Mouse (Mus musculus) myocyte (in vitro differentiated cells): ENCODE data around the gene Kmt5b.
A peak's percentile ranks its signal among the peaks of the same experiment; 100 is the strongest.

Experiments
- CEBPB ChIP-seq: IDR thresholded peaks from 2 replicates; pipeline ENCODE4 v1.6.1; 2011; ENCODE audit warnings: mild to moderate bottlenecking, moderate library complexity; ENCODE audit not compliant: poor library complexity, insufficient read depth, severe bottlenecking
- MAX ChIP-seq: IDR thresholded peaks from one replicate; pipeline ENCODE4 v1.6.1; 2011; ENCODE audit warnings: low read depth, mild to moderate bottlenecking, control low read depth
- MYOD1 ChIP-seq, 3 experiments: IDR thresholded peaks; one replicate each; pipeline ENCODE4 v1.6.1; 2011; ENCODE audit warnings: control low read depth in 2 of 3, low read depth in 2 of 3, mild to moderate bottlenecking in 2 of 3, moderate library complexity in 1 of 3; ENCODE audit not compliant: insufficient read length in 2 of 3, control insufficient read depth in 1 of 3
- MYOG ChIP-seq, 3 experiments: IDR thresholded peaks; one replicate each; pipeline ENCODE4 v1.6.1; 2011; ENCODE audit warnings: control low read depth in 2 of 3, low read depth in 2 of 3, mild to moderate bottlenecking in 2 of 3; ENCODE audit not compliant: insufficient read length in 2 of 3, control insufficient read depth in 1 of 3, insufficient read depth in 1 of 3
- POLR2A ChIP-seq: IDR thresholded peaks from one replicate; pipeline ENCODE4 v1.6.1; 2011; ENCODE audit warnings: low read depth, mild to moderate bottlenecking, control low read depth, moderate library complexity; ENCODE audit not compliant: insufficient read length
- POLR2AphosphoS2 ChIP-seq: IDR thresholded peaks from one replicate; pipeline ENCODE4 v1.6.1; 2011; ENCODE audit warnings: low read depth, control low read depth; ENCODE audit not compliant: insufficient read length
- SRF ChIP-seq: IDR thresholded peaks from one replicate; pipeline ENCODE4 v1.6.1; 2011; ENCODE audit warnings: low read depth; ENCODE audit not compliant: control insufficient read depth, insufficient read length
- TCF12 ChIP-seq: IDR thresholded peaks from one replicate; pipeline ENCODE4 v1.6.1; 2011; ENCODE audit warnings: mild to moderate bottlenecking, control low read depth; ENCODE audit not compliant: poor library complexity, insufficient read depth, severe bottlenecking
- USF1 ChIP-seq: IDR thresholded peaks from one replicate; pipeline ENCODE4 v1.6.1; 2011; ENCODE audit warnings: low read depth, mild to moderate bottlenecking, control low read depth, moderate library complexity

DNA sequence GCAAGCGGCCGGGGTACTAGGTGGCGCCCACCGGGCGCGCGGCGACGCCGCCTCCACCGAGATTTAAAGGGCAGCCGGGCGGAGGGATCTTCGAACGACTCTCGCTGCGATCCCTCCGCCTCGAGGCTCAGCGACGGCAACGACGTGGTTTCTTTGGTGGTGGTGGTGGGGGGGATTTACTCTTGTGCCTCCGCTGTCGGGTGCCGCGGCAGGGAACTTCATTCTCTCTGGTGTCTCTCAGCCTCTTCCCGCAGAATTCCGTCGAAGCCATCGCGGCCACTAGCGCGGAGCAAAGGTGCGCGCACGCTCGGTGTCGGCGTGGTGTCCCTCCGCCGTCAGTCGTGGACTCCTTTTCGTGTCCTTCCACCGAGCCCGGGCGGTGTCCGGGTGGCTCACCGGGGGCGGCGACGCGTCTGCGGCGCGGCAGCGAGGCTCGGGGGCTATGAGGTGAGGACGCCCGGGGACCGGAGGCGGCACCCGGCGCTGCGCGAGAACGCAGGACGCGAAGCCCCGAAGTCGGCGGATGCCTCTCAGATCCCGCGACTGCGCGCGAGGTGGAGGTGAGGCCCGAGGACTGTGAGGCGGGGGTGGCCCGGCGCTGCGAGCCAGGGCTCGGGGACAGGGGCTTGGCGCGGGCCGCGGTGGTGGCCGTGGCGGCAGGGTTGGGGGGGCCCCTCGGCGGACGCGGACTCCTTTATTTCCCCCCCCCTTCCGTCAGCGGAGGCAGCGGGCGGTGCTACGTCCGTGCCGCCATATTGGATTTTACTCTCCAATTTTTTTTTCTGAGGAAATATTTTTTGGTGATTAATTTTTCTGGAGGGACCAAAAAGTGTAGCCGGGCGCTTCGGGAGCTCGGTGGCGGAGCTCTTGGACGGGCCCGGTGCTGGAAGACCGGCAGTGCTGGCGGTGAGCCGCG is 818 bp downstream of the Kmt5b start:
- TF ChIP-seq MAX (no peak), POLR2A (peak; percentile 66), CEBPB (no peak), TCF12 (no peak), MYOG (IDR thresholded peaks at IDR 0.05; ENCODE audit: control insufficient read depth in 1 of 3, insufficient read depth in 1 of 3, insufficient read length in 2 of 3, low read depth in 2 of 3) (peak in 2 of 3 experiments; percentile 47 to 60), POLR2AphosphoS2 (peak; percentile 11), USF1 (no peak), MYOD1 (IDR thresholded peaks at IDR 0.05; ENCODE audit: control insufficient read depth in 1 of 3, insufficient read length in 2 of 3, low read depth in 2 of 3) (peak in 2 of 3 experiments; percentile 10 to 17), SRF (no peak)
